ENCODE assay signal across 8 mouse cellular contexts in genomic region chr3:136670360-136671131, GRCm38 (mm10). TPM values are rescaled to one million over a fixed set of nuclear protein-coding genes. Genes with fewer than 3 reads are reported as not detected.
DNase-seq lines count a peak whose midpoint lies in the region; ATAC-seq and TF ChIP-seq lines count a peak whose summit lies in the region.

No protein-coding gene starts in this region.

- under 1% methylated on average over 92 of the region's 92 CpGs for WGBS in kidney, adult 2 months
- WGBS in limb, embryonic 14.5 days = under 1% methylated on average over 49 of the region's 92 CpGs
- WGBS in midbrain, embryonic 15.5 days = under 1% methylated on average over 90 of the region's 92 CpGs
- under 1% methylated on average over 86 of the region's 92 CpGs for WGBS in spleen, adult 2 months

- H3K27me3 ChIP-seq in erythroblast, embryonic 14.5 days (ENCODE audit: control insufficient read depth) = peaks cover 18% of the 10 kb centered on the region
- H3K27me3 ChIP-seq in kidney, adult 2 months (replicated peaks; ENCODE audit: control insufficient read depth, insufficient read depth, low read length) = no peaks in the 10 kb centered on the region
- H3K27me3 ChIP-seq in limb, embryonic 14.5 days (ENCODE audit: control insufficient read depth, insufficient read depth, low read length) = no peaks in the 10 kb centered on the region
- no peaks in the 10 kb centered on the region for H3K27me3 ChIP-seq in midbrain, embryonic 15.5 days (replicated peaks)
- H3K27me3 ChIP-seq in spleen, adult 2 months (ENCODE audit: control insufficient read depth, insufficient read depth, low read length) = no peaks in the 10 kb centered on the region

- DNase-seq in embryo, embryonic 11.5 days (ENCODE audit: low read depth, low spot score) = peak; percentile 52
- DNase-seq in heart, adult 18-20 months = peak; percentile 72 to 79
- DNase-seq in kidney, adult 2 months = peak; percentile 88
- peak; percentile 34 for DNase-seq in limb, embryonic 14.5 days (ENCODE audit: low spot score)
- peak; percentile 28 to 60 for DNase-seq in spleen, adult 2 months (ENCODE audit: low read depth in 1 of 2, low spot score in 2 of 2)

- peak overlapping the region; percentile 88 for H3K9ac ChIP-seq in limb, embryonic 14.5 days (ENCODE audit: low read depth, low read length, severe bottlenecking)
- peak overlapping the region; percentile 70 for H3K9ac ChIP-seq in midbrain, embryonic 15.5 days

- no peaks in the 10 kb centered on the region for H3K36me3 ChIP-seq in erythroblast, embryonic 14.5 days (ENCODE audit: control insufficient read depth)
- H3K36me3 ChIP-seq in kidney, adult 2 months (ENCODE audit: control insufficient read depth, insufficient read depth, low read length) = no peaks in the 10 kb centered on the region
- no peaks in the 10 kb centered on the region for H3K36me3 ChIP-seq in limb, embryonic 14.5 days (ENCODE audit: control insufficient read depth, insufficient read depth, low read length)
- no peaks in the 10 kb centered on the region for H3K36me3 ChIP-seq in midbrain, embryonic 15.5 days (replicated peaks)
- no peaks in the 10 kb centered on the region for H3K36me3 ChIP-seq in spleen, adult 2 months (ENCODE audit: control insufficient read depth, insufficient read depth, low read length)

- no peak for TF ChIP-seq CTCF in kidney, adult 2 months (conservative IDR thresholded peaks at IDR 0.05; ENCODE audit: insufficient read depth, insufficient read length, low read depth, low read length)
- TF ChIP-seq CTCF in spleen, adult 2 months (IDR thresholded peaks at IDR 0.05; ENCODE audit: extremely low read depth, insufficient read depth, insufficient read length, insufficient replicate concordance) = no peak

- peaks cover 24% of the 10 kb centered on the region for H3K4me1 ChIP-seq in erythroblast, embryonic 14.5 days (ENCODE audit: control insufficient read depth)
- peaks cover 8% of the 10 kb centered on the region; the same call in 1 of the 2 replicates for H3K4me1 ChIP-seq in kidney, adult 2 months (ENCODE audit: control insufficient read depth, insufficient read depth, low read length)
- H3K4me1 ChIP-seq in limb, embryonic 14.5 days (ENCODE audit: control insufficient read depth, insufficient read depth, low read length) = peaks cover 3% of the 10 kb centered on the region; the same call in 1 of the 2 replicates
- peaks cover 26% of the 10 kb centered on the region for H3K4me1 ChIP-seq in midbrain, embryonic 15.5 days
- H3K4me1 ChIP-seq in spleen, adult 2 months (ENCODE audit: control insufficient read depth, insufficient read depth, insufficient read length) = no peaks in the 10 kb centered on the region; the same call in 1 of the 2 replicates

- peak overlapping the region; percentile 72 for H3K4me3 ChIP-seq in erythroblast, embryonic 14.5 days (replicated peaks)
- H3K4me3 ChIP-seq in kidney, adult 2 months (ENCODE audit: insufficient read depth, low read depth, low read length) = peak overlapping the region; percentile 85
- peak overlapping the region; percentile 91 for H3K4me3 ChIP-seq in limb, embryonic 14.5 days (replicated peaks; ENCODE audit: low read length)
- peak overlapping the region; percentile 75 for H3K4me3 ChIP-seq in midbrain, embryonic 15.5 days
- H3K4me3 ChIP-seq in spleen, adult 2 months (ENCODE audit: extremely low read depth, insufficient read depth, insufficient read length) = peak overlapping the region; percentile 96

- TF ChIP-seq POLR2A in kidney, adult 2 months (IDR thresholded peaks at IDR 0.05; ENCODE audit: low read depth, low read length) = no peak
- no peak for TF ChIP-seq POLR2A in limb, embryonic 14.5 days (IDR thresholded peaks at IDR 0.05; ENCODE audit: borderline replicate concordance, extremely low read depth, insufficient read depth, insufficient read length)
- no peak for TF ChIP-seq POLR2A in spleen, adult 2 months (IDR thresholded peaks at IDR 0.05; ENCODE audit: low read depth, low read length)

- no peak for ATAC-seq in erythroblast, adult 5-6 weeks (replicated peaks; ENCODE audit: low FRiP score, poor library complexity, severe bottlenecking)
- peak; percentile 29 for ATAC-seq in limb, embryonic 14.5 days (ENCODE audit: low FRiP score, low read depth)
- peak; percentile 51 for ATAC-seq in midbrain, embryonic 15.5 days (replicated peaks)

- peak overlapping the region; percentile 81 for H3K27ac ChIP-seq in kidney, adult 2 months (ENCODE audit: insufficient read depth, low read depth, low read length)
- peak overlapping the region; percentile 90 for H3K27ac ChIP-seq in limb, embryonic 14.5 days (replicated peaks; ENCODE audit: low read depth, low read length)
- peak overlapping the region; percentile 97 for H3K27ac ChIP-seq in midbrain, embryonic 15.5 days
- peak overlapping the region; percentile 82 for H3K27ac ChIP-seq in spleen, adult 2 months (ENCODE audit: insufficient read depth, low read length)

- H3K4me2 ChIP-seq in limb, embryonic 14.5 days (replicated peaks; ENCODE audit: low read depth, low read length, severe bottlenecking) = peak overlapping the region; percentile 83
- H3K4me2 ChIP-seq in midbrain, embryonic 15.5 days = peak overlapping the region; percentile 53

- H3K9me3 ChIP-seq in erythroblast, embryonic 14.5 days (ENCODE audit: control insufficient read depth, low read length) = no peaks in the 10 kb centered on the region
- H3K9me3 ChIP-seq in limb, embryonic 14.5 days (ENCODE audit: control insufficient read depth, low read length) = no peaks in the 10 kb centered on the region
- no peaks in the 10 kb centered on the region for H3K9me3 ChIP-seq in midbrain, embryonic 15.5 days

RNA-seq across cellular contexts. Expression of gene Ppp3ca, which starts 0.6 kb away (rescaled TPM):
- 0.34 and 0.70 TPM in 2 replicates for polyA plus RNA-seq in erythroblast, embryonic 14.5 days (2012)
- total RNA-seq in erythroblast, adult 5-6 weeks (2015; ENCODE audit: low replicate concordance) = 23.2 and 23.8 TPM in 2 replicates
- total RNA-seq in erythroblast, adult 5-6 weeks (2017; ENCODE audit: low replicate concordance) = 19.4 and 25.1 TPM in 2 replicates
- total RNA-seq in heart, adult 18-20 months (2021) = 10 to 100 TPM; 42.9 to 44.5 TPM
- polyA plus RNA-seq in kidney, adult 2 months (2012; rRNA removed) = 12.0 and 14.0 TPM in 2 replicates
- 31.5 and 32.2 TPM in 2 replicates for polyA plus RNA-seq in limb, embryonic 14.5 days (2012; rRNA removed)
- 74.8 and 85.2 TPM in 2 replicates for polyA plus RNA-seq in limb, embryonic 14.5 days (2014; fragmentation: Nextera tagmentation; extraction: Ambion mirVana)
- polyA plus RNA-seq in midbrain, embryonic 15.5 days (2015; fragmentation: Nextera tagmentation; extraction: Ambion mirVana) = 145 and 148 TPM in 2 replicates
- 23.0 and 46.3 TPM in 2 replicates for polyA plus RNA-seq in spleen, adult 2 months (2012; rRNA removed)

Comparison
In these comparisons a context has a peak if more than half of its experiments do, and no peak if none do; other contexts are left out.
1. DNase-seq: peak in every context shown above with its lines; median percentile 88 in kidney, adult 2 months; 76 in heart, adult 18-20 months; 52 in embryo, embryonic 11.5 days; 44 in spleen, adult 2 months; 34 in limb, embryonic 14.5 days.